Mouse (Mus musculus) MEL (cell line): ENCODE data around the gene Fgg. TPM values are rescaled to one million over a fixed set of nuclear protein-coding genes. Genes with fewer than 3 reads are reported as not detected.

Experiments used
- DNase-seq: peaks from one replicate; pipeline ENCODE4 v3.0.0; 2011; ENCODE audit warnings: low read depth, low spot score
- H3K27ac ChIP-seq: 2 replicates; pipeline ENCODE4 v1.5.1; 2012; ENCODE audit warnings: low read depth, mild to moderate bottlenecking, control low read depth, low read length, moderate library complexity; ENCODE audit not compliant: control insufficient read depth
- H3K27me3 ChIP-seq, 2 experiments: fragments of 150-350 bp in 1 of 2; sonication (generic) in 1 of 2; 2 replicates each; pipeline ENCODE4 v1.6.1; 2012; ENCODE audit warnings: low read length in 2 of 2, mild to moderate bottlenecking in 2 of 2, improper control_type of control experiment in 1 of 2, moderate library complexity in 1 of 2; ENCODE audit not compliant: insufficient read depth in 2 of 2, control insufficient read depth in 1 of 2
- H3K36me3 ChIP-seq, 2 experiments: 2 replicates each; pipeline ENCODE4 v1.6.1; 2012 to 2014; ENCODE audit warnings: low read length in 2 of 2, improper control_type of control experiment in 1 of 2, inconsistent platforms in 1 of 2, mild to moderate bottlenecking in 1 of 2; ENCODE audit not compliant: insufficient read depth in 2 of 2, control insufficient read depth in 1 of 2
- H3K4me1 ChIP-seq, 2 experiments: fragments of 150-350 bp in 1 of 2; sonication (generic) in 1 of 2; 2 replicates each; pipeline ENCODE4 v1.6.1; 2012; ENCODE audit warnings: low read length in 2 of 2, improper control_type of control experiment in 1 of 2, mild to moderate bottlenecking in 1 of 2; ENCODE audit not compliant: insufficient read depth in 2 of 2, control insufficient read depth in 1 of 2
- H3K4me3 ChIP-seq, 2 experiments: fragments of 150-350 bp in 1 of 2; sonication (generic) in 1 of 2; 2 replicates each; pipeline ENCODE4 v1.5.1; 2012; ENCODE audit warnings: low read depth in 2 of 2, low read length in 2 of 2, mild to moderate bottlenecking in 2 of 2, moderate library complexity in 2 of 2, control low read depth in 1 of 2, improper control_type of control experiment in 1 of 2; ENCODE audit not compliant: control insufficient read depth in 1 of 2, insufficient read depth in 1 of 2
- H3K79me2 ChIP-seq: 2 replicates; pipeline ENCODE4 v1.6.1; 2012; ENCODE audit warnings: mild to moderate bottlenecking, low read length, moderate library complexity; ENCODE audit not compliant: control insufficient read depth, poor library complexity, insufficient read depth
- H3K9ac ChIP-seq: 2 replicates; pipeline ENCODE4 v1.6.1; 2012; ENCODE audit warnings: low read depth, mild to moderate bottlenecking, control low read depth, low read length, moderate library complexity; ENCODE audit not compliant: control insufficient read depth, poor library complexity, severe bottlenecking
- H3K9me3 ChIP-seq: fragments of 150-350 bp; sonication (generic); replicated peaks from 2 replicates; pipeline ENCODE4 v1.6.1; 2012; ENCODE audit warnings: mild to moderate bottlenecking, low read length, improper control_type of control experiment, moderate library complexity; ENCODE audit not compliant: insufficient read depth
- BHLHE40 ChIP-seq: IDR thresholded peaks from 2 replicates; pipeline ENCODE4 v1.6.1; 2012; ENCODE audit warnings: low read depth, mild to moderate bottlenecking, inconsistent platforms, low read length, improper control_type of control experiment, borderline replicate concordance
- CHD1 ChIP-seq: IDR thresholded peaks from 2 replicates; pipeline ENCODE4 v1.6.1; 2012; ENCODE audit warnings: low read depth, mild to moderate bottlenecking, inconsistent platforms, low read length, improper control_type of control experiment
- CHD2 ChIP-seq: IDR thresholded peaks from 2 replicates; pipeline ENCODE4 v1.6.1; 2011; ENCODE audit warnings: low read length, improper control_type of control experiment
- CTCF ChIP-seq, 3 experiments: IDR thresholded peaks in 2 of 3; conservative IDR thresholded peaks in 1 of 3; 2 replicates each; pipeline ENCODE4 v1.5.1; 2011 to 2012; ENCODE audit warnings: low read length in 3 of 3, low read depth in 2 of 3, mild to moderate bottlenecking in 2 of 3, improper control_type of control experiment in 1 of 3, inconsistent platforms in 1 of 3, mixed read lengths in 1 of 3, moderate library complexity in 1 of 3; ENCODE audit not compliant: control insufficient read depth in 1 of 3, insufficient read depth in 1 of 3, poor library complexity in 1 of 3, severe bottlenecking in 1 of 3
- E2F4 ChIP-seq: IDR thresholded peaks from 2 replicates; pipeline ENCODE4 v1.6.1; 2011; ENCODE audit warnings: low read depth, low read length, improper control_type of control experiment, borderline replicate concordance
- EP300 ChIP-seq, 2 experiments: IDR thresholded peaks; 2 replicates each; pipeline ENCODE4 v1.6.1; 2011; ENCODE audit warnings: improper control_type of control experiment in 2 of 2, low read length in 2 of 2, low read depth in 1 of 2, mild to moderate bottlenecking in 1 of 2
- ETS1 ChIP-seq: IDR thresholded peaks from 2 replicates; pipeline ENCODE4 v1.6.1; 2012; ENCODE audit warnings: low read depth, mild to moderate bottlenecking, inconsistent platforms, low read length, improper control_type of control experiment, moderate library complexity
- GABPA ChIP-seq: IDR thresholded peaks from 2 replicates; pipeline ENCODE4 v1.6.1; 2012; ENCODE audit warnings: low read depth, mild to moderate bottlenecking, inconsistent platforms, low read length, improper control_type of control experiment, moderate library complexity
- HCFC1 ChIP-seq: IDR thresholded peaks from 2 replicates; pipeline ENCODE4 v1.6.1; 2012; ENCODE audit warnings: low read depth, mild to moderate bottlenecking, inconsistent platforms, low read length, improper control_type of control experiment, moderate library complexity
- JUND ChIP-seq: IDR thresholded peaks from 2 replicates; pipeline ENCODE4 v1.6.1; 2011; ENCODE audit warnings: low read depth, mild to moderate bottlenecking, improper control_type of control experiment, low read length
- MEF2A ChIP-seq: IDR thresholded peaks from 2 replicates; pipeline ENCODE4 v1.6.1; 2014; ENCODE audit warnings: low read depth, mild to moderate bottlenecking, inconsistent platforms, low read length, improper control_type of control experiment; ENCODE audit not compliant: poor library complexity, insufficient replicate concordance, severe bottlenecking; ENCODE audit errors: extremely low read depth
- MXI1 ChIP-seq: IDR thresholded peaks from 2 replicates; pipeline ENCODE4 v1.6.1; 2011; ENCODE audit warnings: mild to moderate bottlenecking, low read depth, low read length, improper control_type of control experiment
- MYB ChIP-seq: IDR thresholded peaks from 2 replicates; pipeline ENCODE4 v1.6.1; 2011; ENCODE audit warnings: mild to moderate bottlenecking, low read depth, low read length, improper control_type of control experiment
- MYC ChIP-seq: IDR thresholded peaks from 2 replicates; pipeline ENCODE4 v1.6.1; 2011; ENCODE audit warnings: low read depth, mild to moderate bottlenecking, low read length, improper control_type of control experiment, moderate library complexity
- NELFE ChIP-seq: IDR thresholded peaks from 2 replicates; pipeline ENCODE4 v1.6.1; 2011; ENCODE audit warnings: low read depth, low read length, improper control_type of control experiment
- NRF1 ChIP-seq: IDR thresholded peaks from 2 replicates; pipeline ENCODE4 v1.6.1; 2014; ENCODE audit warnings: low read depth, mild to moderate bottlenecking, inconsistent platforms, low read length, improper control_type of control experiment, moderate library complexity; ENCODE audit not compliant: poor library complexity, insufficient read depth, severe bottlenecking
- POLR2A ChIP-seq, 2 experiments: IDR thresholded peaks; 2 replicates each; pipeline ENCODE4 v1.6.1; 2011 to 2012; ENCODE audit warnings: low read length in 2 of 2, mild to moderate bottlenecking in 2 of 2, control low read depth in 1 of 2, improper control_type of control experiment in 1 of 2, low read depth in 1 of 2, moderate library complexity in 1 of 2; ENCODE audit not compliant: control insufficient read depth in 1 of 2, insufficient read depth in 1 of 2, poor library complexity in 1 of 2
- POLR2AphosphoS2 ChIP-seq: IDR thresholded peaks from 2 replicates; pipeline ENCODE4 v1.6.1; 2011; ENCODE audit warnings: low read length, improper control_type of control experiment
- RAD21 ChIP-seq: IDR thresholded peaks from 2 replicates; pipeline ENCODE4 v1.6.1; 2011; ENCODE audit warnings: mild to moderate bottlenecking, low read depth, low read length, improper control_type of control experiment
- RCOR1 ChIP-seq: IDR thresholded peaks from 2 replicates; pipeline ENCODE4 v1.6.1; 2012; ENCODE audit warnings: low read depth, mild to moderate bottlenecking, inconsistent platforms, low read length, improper control_type of control experiment
- SMC3 ChIP-seq: IDR thresholded peaks from 2 replicates; pipeline ENCODE4 v1.6.1; 2011; ENCODE audit warnings: low read depth, low read length, improper control_type of control experiment
- TAL1 ChIP-seq: IDR thresholded peaks from 2 replicates; pipeline ENCODE4 v1.6.1; 2012; ENCODE audit warnings: mild to moderate bottlenecking, inconsistent platforms, low read length, moderate library complexity, mixed read lengths
- UBTF ChIP-seq: IDR thresholded peaks from 2 replicates; pipeline ENCODE4 v1.6.1; 2012; ENCODE audit warnings: low read depth, mild to moderate bottlenecking, inconsistent platforms, low read length, improper control_type of control experiment, moderate library complexity, borderline replicate concordance; ENCODE audit not compliant: insufficient read depth
- USF1 ChIP-seq: IDR thresholded peaks from 2 replicates; pipeline ENCODE4 v1.6.1; 2014; ENCODE audit warnings: low read depth, mild to moderate bottlenecking, inconsistent platforms, low read length, improper control_type of control experiment, moderate library complexity
- USF2 ChIP-seq, 2 experiments: IDR thresholded peaks; 2 replicates each; pipeline ENCODE4 v1.6.1; 2011 to 2012; ENCODE audit warnings: improper control_type of control experiment in 2 of 2, low read length in 2 of 2, borderline replicate concordance in 1 of 2, inconsistent platforms in 1 of 2, low read depth in 1 of 2, mild to moderate bottlenecking in 1 of 2; ENCODE audit not compliant: insufficient read depth in 1 of 2
- ZKSCAN1 ChIP-seq: IDR thresholded peaks from 2 replicates; pipeline ENCODE4 v1.6.1; 2012; ENCODE audit warnings: low read depth, mild to moderate bottlenecking, inconsistent platforms, low read length, improper control_type of control experiment, moderate library complexity
- ZMIZ1 ChIP-seq: IDR thresholded peaks from 2 replicates; pipeline ENCODE4 v1.6.1; 2012; ENCODE audit warnings: low read depth, mild to moderate bottlenecking, inconsistent platforms, low read length, improper control_type of control experiment, moderate library complexity
- ZNF384 ChIP-seq: IDR thresholded peaks from 2 replicates; pipeline ENCODE4 v1.6.1; 2012; ENCODE audit warnings: low read depth, mild to moderate bottlenecking, inconsistent platforms, low read length, improper control_type of control experiment
- polyA plus RNA-seq, 2 experiments: library from polyadenylated mRNA; stranded (reverse) in 1 of 2; unstranded in 1 of 2; fragments of >175 nt in 1 of 2; fragments of >200 nt in 1 of 2; gene quantifications; 2 replicates each; pipeline versions ENCODE4 v1.2.1 to v1.2.4; 2012; ENCODE audit warnings: low replicate concordance in 2 of 2, low read depth in 1 of 2; ENCODE audit not compliant: insufficient read length in 2 of 2, insufficient read depth in 1 of 2, missing spikeins in 1 of 2
- total RNA-seq: library from RNA; depleted of rRNA; stranded (reverse); fragments of 300-350 nt; gene quantifications from 2 replicates; pipeline ENCODE4 v1.2.3, GENCODE M21; 2012

Fgg gene
- total and polyA plus RNA-seq, 3 experiments: not detected

DNA sequence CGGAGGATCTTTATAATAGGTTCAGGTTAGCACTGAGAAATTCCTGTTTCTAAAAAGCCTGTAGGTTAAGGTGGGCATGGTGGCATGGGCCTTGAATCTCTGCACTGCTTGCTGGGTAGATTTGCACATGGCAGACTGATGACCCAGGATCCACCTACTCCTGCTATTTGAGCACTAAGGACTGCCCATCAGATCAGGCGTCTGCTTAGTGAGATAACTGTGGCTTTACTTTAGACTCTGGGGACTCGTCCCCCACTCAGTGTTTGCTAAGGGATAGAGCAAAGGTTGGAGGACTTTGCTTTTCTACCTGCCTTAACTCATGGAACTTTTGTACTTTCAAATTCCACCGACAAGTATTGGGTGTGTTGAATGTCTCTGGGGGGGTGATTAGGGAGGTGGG is 32.1 kb downstream of the Fgg start:
- H3K9ac ChIP-seq: no peak overlapping the region
- no peaks in the 10 kb centered on the region for H3K4me1 ChIP-seq
- H3K27ac ChIP-seq: no peak overlapping the region
- H3K79me2 ChIP-seq: no peaks in the 10 kb centered on the region
- H3K4me3 ChIP-seq: no peak overlapping the region
- DNase-seq: no peak
- TF ChIP-seq SMC3 (no peak), MEF2A (no peak), HCFC1 (no peak), JUND (no peak), CTCF (IDR thresholded peaks at IDR 0.05 in 2 of 3, conservative IDR thresholded peaks at IDR 0.05 in 1 of 3; ENCODE audit: control insufficient read depth in 1 of 3, insufficient read depth in 1 of 3, low read depth in 2 of 3, low read length in 3 of 3, poor library complexity in 1 of 3, severe bottlenecking in 1 of 3) (no peak), MYC (no peak), ZMIZ1 (no peak), NELFE (no peak), ETS1 (no peak), POLR2AphosphoS2 (no peak), EP300 (IDR thresholded peaks at IDR 0.05; ENCODE audit: low read depth in 1 of 2, low read length in 2 of 2) (no peak), USF2 (IDR thresholded peaks at IDR 0.05; ENCODE audit: borderline replicate concordance in 1 of 2, insufficient read depth in 1 of 2, low read depth in 1 of 2, low read length in 2 of 2) (no peak), NRF1 (no peak), E2F4 (no peak), ZNF384 (no peak), CHD1 (no peak), TAL1 (no peak), ZKSCAN1 (no peak)
- H3K27me3 ChIP-seq: no peaks in the 10 kb centered on the region
- H3K36me3 ChIP-seq: no peaks in the 10 kb centered on the region
- no peaks in the 10 kb centered on the region for H3K9me3 ChIP-seq

DNA sequence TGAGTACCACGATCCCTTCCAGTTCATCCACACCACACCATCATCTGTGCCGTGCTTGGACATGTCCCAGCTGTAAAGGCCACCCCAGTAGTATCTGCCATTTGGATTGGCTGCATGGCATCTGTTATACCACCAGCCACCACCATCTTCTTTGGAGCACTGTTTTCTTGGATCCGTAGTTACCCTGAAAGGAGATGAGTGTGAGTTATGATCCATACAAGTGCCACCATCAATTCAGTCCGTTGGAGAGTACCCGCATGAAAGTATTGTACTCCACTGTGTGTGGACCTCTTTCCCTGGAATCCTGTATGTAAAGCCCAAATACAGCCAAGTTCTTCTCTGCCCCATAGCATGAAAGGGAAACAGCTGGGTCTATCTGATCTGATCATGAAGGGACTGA is 34.9 kb downstream of the Fgg start:
- Histone ChIP-seq H3K36me3 (no peaks in the 10 kb centered on the region), H3K4me3 (no peak overlapping the region), H3K27me3 (no peaks in the 10 kb centered on the region; a peak in 1 of 4 replicates), H3K9ac (no peak overlapping the region), H3K79me2 (no peaks in the 10 kb centered on the region), H3K4me1 (no peaks in the 10 kb centered on the region), H3K9me3 (no peaks in the 10 kb centered on the region), H3K27ac (no peak overlapping the region)
- TF ChIP-seq UBTF (no peak), E2F4 (no peak), NELFE (no peak), CHD2 (no peak), MYB (no peak), POLR2A (IDR thresholded peaks at IDR 0.05; ENCODE audit: control insufficient read depth in 1 of 2, insufficient read depth in 1 of 2, low read depth in 1 of 2, low read length in 2 of 2, poor library complexity in 1 of 2) (no peak), MXI1 (no peak), TAL1 (no peak), BHLHE40 (no peak), RAD21 (no peak), CTCF (IDR thresholded peaks at IDR 0.05 in 2 of 3, conservative IDR thresholded peaks at IDR 0.05 in 1 of 3; ENCODE audit: control insufficient read depth in 1 of 3, insufficient read depth in 1 of 3, low read depth in 2 of 3, low read length in 3 of 3, poor library complexity in 1 of 3, severe bottlenecking in 1 of 3) (no peak), GABPA (no peak), ZKSCAN1 (no peak), RCOR1 (no peak), HCFC1 (no peak), USF1 (no peak)
- DNase-seq: no peak
